Mouse (Mus musculus) 3T3-L1 (cell line): Measurements from ENCODE around the gene Gm3776.
"Not testable (repeated sequence)": the region's sequence is repeated elsewhere in the genome, so short reads cannot be mapped to it uniquely, and the experiment has no call there.

Experiments
- DNase-seq: peaks from one replicate; pipeline ENCODE4 v3.0.0-alpha.2; 2015; ENCODE audit warnings: low read depth, low spot score

Gene Gm3776

DNA sequence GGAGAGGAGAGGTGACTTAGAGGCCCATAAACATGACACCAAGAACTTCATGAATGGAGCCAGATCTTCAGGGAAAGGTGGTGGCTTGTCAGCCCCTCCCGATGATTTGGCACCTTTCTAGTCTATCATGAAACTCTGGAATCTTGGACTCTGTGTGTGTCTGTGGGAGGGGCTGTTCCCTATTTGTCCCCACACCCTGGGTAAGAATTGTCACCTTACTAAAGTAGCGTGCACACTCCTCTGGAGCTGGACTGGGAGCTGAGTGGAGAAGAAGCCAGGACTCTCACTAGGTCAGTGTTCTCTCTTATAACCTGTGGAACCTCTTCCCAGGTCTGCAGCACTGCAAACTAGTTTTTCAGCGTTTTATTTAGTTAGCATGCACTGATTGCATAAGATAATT is at the start of gene Gm3776:
Gm3776 (plus strand) TSS at position 216 of the 400 bp plus-strand sequence.
- DNase-seq, result not testable (repeated sequence)

DNA sequence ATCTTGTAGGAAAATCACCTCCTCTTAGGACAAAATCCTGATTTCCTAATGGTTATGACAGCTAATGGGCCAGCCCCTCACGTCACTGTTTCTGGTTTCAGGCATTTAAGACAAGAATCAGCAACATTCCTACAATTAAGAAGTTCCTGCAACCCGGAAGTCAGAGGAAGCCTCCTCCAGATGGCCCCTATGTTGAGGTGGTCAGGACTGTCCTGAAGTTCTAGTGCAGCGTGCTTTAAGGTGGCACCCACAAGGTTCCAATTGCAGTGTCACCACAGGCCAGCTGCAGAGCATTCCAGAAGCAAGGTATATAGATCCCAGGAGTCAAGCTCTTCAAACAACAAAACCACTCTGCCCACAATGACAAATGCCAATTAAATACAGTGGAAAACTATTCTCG is 48.0 kb upstream of the Gm3776 start:
- DNase-seq, result no peak

DNA sequence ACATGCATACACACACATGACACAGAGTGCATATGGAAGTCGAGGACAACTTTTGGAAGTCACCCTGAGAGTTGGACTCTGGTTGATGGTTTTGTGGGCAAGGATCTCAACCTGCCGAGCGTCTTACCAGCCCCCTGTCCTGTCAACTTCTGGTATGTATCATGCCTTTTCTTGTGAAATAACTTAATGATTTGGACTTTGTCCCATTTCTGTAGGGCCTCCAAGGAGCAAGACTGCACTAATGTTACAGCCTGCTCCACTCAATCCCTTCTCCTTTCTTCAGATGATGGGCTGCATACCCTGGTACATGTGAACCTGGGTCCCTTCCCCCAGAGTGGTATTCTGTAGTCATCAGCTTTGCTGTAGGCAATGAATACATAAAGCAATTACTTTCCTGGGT is 46.9 kb upstream of the Gm3776 start:
- DNase-seq, result no peak

DNA sequence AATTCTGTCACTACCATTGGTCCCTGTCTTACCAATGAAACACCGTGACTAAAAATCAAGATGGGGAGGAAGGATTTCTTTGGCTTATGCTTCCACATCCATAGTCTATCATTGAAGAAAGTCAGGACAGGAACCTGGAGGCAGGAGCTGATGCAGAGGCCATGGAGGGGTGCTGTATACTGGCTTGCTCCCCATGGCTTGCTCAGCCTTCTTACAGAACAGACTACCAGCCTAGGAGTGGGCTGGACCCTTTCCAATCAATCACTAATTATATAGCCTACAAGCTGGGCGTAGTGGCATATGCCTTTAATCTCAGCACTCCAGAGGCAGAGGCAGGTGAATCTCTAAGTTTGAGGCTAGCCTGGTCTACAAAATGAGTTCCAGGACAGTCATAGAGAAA is 46.1 kb upstream of the Gm3776 start:
- no peak for DNase-seq

DNA sequence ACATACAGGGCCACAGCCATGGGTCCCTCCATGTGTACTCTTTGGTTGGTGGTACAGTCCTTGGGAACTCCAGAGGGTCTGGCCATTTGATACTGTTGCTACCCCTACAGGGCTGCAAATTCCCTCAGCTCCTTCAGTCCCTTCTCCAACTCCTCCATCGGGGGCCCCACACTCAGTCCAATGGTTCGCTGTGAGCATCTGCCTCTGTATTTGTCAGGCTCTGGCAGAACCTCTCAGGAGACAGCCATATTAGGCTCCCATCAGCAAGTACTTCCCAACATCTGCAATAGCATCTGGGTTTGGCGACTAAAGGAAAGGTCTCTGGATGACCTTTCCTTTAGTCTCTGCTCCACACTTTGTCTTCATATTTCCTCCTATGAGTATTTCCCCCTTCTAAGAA is 45.4 kb upstream of the Gm3776 start:
- DNase-seq, result no peak

DNA sequence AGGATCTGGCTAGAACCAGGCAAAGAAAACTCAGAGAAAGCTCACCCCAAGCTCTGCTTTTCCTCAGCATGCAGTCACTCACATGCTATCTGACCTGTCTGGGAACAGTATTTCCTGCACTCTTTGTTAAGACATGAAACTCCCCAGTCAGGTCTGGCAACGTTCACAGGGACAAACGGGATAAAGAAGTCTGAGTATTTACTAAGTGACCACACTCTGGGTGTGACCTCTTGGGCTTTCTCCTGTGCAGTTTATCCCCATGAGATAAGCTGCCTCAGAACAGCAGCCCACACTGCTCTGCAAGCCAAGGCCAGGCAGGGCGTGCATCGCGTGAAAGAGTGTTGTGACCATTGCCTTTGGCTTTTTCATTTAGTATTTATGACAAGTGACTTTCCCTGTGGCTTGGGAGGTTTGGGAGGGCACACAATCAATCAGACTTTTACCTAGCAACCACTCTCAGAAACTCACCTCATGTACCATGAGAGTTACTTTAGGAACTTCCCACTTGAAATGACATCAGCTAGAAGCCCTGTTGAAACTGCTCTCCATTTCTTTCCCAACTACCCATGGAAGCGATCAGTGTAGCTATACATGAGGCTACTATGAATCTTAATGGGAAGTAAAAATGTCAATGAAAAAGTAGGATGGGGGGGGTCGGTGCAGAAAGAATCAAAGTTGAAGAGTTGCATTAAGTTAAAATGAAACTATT is 44.4 kb upstream of the Gm3776 start:
- DNase-seq, result peak; percentile 61

DNA sequence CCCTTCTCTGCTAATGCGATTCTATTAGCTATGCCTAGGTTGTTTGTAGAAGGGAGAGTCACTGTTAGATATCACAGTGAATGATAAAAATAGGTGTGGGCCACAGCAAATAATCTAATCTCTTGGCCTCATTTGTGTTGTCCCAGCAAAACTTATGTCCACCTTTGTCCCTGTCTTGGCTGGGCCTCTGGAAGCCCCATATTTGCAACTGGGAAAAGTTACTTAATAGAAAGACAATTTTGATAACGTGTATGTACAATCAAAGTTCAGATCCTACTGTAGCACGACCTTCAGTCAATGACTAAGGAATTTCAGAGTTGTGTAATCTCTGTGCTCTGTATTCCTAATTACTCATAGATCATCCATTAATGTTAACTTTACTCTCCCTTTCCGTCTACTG is 39.9 kb upstream of the Gm3776 start:
- DNase-seq, result no peak

DNA sequence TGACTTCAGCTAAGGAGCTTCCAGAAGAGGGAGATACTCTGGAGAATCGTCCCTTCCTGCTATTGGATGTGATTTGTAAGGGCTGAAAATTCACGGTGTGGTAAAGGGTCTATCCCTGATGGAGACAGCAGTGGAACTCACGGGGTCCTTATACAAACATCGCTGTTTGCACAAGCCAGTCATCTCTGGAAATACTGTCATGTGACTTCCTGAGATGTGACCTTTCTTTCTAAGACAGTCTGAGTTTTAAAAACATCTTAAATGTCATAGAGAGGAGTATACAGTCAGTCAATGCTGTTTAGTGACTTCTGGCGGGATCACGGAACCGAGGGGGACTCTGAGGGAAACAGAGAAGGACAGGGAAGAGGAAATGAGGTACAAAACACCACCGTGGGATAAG is 34.3 kb upstream of the Gm3776 start:
- no peak for DNase-seq

DNA sequence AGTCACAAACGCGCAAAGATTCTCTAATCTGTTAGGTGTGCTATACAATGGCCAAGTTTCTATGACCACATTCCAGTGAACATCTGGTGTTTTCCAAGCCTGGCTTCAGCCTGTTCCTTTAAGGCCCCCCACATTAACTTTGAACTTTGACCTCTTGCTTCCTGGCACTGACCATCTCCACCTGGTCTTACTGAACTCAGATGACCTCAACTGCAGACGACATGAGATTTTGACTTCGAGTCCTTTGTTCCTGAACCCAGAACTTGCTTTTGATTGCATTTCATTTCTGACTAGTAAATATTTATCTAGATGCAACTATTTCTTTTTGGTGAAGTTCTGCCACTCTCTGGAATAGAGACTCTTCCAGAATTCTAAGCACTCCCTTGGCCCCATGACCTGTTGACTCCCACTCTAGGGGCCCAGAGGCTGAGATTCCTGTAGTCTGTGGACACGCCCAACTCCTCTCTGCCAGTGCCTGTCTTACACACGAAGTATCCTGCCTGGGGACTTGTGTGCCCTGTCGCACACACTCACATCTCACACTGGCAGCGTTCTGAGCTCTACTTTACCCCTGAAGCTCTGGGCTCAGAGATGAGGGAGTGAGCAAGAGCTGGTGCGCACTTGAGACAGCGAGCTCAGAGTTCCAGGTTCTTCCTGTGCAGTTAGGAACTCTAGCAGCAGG is 33.6 kb upstream of the Gm3776 start:
- DNase-seq, result no peak

DNA sequence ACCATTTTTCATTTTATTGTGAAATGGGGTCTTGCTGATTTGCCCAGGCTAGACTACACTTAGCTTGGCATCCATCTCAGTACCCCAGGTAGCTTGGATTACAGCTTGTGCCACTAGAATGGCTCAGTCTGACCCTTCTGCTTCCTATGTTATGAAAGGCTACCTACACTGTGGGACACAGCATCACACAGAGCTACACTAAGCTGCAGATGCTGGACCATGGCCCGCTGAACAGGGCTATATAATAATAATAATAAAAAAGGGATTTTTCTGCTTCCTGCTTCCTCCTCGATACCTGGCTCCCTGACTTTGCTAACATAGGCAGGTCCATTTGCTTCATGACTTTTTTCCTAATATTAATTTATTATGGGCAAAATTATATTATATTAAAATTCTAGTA is 32.5 kb upstream of the Gm3776 start:
- DNase-seq, result no peak

DNA sequence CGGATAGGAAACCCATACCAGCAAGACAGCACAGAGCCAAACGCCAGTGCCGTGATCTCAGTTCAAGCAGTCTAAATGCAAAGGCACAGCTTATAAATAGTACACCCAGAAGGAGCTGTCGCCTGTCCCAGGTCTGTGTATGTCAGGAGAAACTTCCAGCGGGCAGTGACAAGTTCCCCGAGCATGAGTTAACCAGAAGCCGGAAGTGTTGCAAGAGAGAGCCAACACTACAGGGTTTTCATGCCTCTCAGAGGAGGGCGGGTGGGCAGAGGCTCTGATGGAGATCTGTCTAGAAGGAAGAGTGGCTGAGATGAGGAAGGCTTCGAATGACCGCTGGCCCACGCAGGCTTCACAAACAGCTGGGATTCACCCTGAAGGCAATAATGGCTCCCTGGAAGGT is 31.6 kb upstream of the Gm3776 start:
- DNase-seq, result no peak

DNA sequence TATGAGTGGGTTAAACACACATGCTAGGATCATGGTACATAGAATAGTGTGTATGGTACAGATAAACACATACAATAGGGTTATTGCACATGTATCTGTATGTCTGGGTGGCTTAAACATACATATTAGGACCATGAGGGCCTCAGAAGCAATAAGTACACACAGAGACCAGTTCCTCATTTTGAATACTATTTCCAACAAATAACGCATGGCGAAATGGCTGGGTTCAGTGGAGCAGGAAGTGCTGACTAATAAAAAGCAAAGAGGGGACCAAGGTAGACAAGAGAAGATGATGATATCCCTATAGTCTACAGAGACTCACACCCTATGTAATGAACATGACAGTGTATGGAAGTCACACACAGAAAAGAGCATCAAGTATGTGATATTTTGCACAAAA is 28.8 kb upstream of the Gm3776 start:
- no peak for DNase-seq

DNA sequence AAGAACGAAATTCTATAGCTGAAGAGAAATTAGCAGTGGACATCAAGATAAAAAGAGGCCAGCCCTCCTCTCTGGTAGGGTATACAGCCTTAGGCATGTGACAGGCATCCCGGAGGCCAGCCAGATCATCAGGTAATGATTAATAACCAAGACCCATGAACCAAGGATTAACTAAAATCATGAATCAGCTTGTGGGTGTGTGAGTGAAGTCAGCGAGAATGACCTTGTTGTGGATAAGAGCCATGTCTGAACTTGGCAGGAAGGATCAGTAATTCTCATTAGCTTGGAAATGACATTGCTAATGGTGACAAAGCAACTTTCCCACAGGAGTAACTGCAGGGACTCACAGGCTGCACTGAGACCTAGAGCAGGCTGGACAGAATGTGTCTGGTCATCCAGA is 27.3 kb upstream of the Gm3776 start:
- not testable (repeated sequence) for DNase-seq

DNA sequence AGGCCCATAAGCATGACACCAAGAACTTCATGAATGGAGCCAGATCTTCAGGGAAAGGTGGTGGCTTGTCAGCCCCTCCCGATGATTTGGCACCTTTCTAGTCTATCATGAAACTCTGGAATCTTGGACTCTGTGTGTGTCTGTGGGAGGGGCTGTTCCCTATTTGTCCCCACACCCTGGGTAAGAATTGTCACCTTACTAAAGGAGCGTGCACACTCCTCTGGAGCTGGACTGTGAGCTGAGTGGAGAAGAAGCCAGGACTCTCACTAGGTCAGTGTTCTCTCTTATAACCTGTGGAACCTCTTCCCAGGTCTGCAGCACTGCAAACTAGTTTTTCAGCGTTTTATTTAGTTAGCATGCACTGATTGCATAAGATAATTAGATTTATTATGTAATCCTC is 26.5 kb upstream of the Gm3776 start, which contains the start of gene Gsta1:
Gsta1 (plus strand) TSS at position 196 of the 400 bp plus-strand sequence.
- DNase-seq, result not testable (repeated sequence)

DNA sequence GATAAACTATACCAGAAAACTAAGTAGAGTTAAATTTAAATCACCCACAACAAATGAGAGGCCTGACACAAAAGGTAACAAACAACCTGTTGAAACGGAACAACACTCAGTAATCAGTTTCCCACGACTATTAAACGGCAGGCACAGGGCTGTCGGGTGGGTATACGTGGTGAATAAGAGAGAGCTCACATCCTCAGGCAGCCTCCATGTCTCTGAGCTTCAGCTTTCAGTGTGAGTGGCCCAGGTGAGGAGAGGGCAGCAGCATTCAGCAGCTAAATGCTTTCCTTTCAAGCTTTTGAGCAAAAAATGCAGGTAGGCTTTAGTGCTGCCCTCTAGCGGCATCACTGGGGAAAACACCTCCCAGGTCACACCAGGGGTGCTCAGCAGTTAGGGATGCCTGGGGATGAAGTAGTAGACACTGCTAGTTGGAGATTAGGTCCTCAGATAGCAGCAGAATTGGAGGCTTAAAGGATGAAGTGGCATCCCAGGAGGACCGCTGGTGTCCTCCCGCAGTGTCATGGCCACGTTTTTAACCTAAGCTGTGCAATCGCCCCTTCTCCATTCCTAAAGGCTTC is 23.7 kb upstream of the Gm3776 start:
- not testable (repeated sequence) for DNase-seq

DNA sequence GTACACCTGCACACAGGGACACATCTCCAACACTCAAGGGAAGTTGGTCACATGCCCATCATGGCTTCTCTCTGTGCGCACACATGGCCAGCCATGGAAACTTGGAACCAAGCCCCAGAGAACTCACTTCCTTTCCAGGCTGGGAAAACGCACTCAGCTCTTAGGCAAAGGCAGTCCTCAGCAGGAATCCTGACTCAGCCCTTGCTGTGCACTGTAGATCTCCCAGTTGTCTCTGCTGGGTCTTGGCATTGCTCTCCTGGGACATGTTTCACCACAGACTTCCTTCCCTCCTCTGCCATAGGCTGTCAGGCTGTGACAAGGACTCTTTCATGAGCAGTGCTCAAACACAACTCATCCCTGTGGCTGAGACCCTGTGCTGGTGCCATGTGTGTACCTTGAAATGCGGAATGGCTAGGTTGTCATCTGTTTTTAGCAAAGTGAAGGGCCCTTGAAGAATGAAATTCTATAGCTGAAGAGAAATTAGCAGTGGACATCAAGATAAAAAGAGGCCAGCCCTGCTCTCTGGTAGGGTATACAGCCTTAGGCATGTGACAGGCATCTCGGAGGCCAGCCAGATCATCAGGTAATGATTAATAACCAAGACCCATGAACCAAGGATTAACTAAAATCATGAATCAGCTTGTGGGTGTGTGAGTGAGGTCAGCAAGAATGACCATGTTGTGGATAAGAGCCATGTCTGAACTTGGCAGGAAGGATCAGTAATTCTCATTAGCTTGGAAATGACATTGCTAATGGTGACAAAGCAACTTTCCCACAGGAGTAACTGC is 1.1 kb upstream of the Gm3776 start:
- DNase-seq, result peak; percentile 93

DNA sequence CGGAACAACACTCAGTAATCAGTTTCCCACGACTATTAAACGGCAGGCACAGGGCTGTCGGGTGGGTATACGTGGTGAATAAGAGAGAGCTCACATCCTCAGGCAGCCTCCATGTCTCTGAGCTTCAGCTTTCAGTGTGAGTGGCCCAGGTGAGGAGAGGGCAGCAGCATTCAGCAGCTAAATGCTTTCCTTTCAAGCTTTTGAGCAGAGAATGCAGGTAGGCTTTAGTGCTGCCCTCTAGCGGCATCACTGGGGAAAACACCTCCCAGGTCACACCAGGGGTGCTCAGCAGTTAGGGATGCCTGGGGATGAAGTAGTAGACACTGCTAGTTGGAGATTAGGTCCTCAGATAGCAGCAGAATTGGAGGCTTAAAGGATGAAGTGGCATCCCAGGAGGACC is 2.8 kb downstream of the Gm3776 start:
- DNase-seq, result not testable (repeated sequence)

DNA sequence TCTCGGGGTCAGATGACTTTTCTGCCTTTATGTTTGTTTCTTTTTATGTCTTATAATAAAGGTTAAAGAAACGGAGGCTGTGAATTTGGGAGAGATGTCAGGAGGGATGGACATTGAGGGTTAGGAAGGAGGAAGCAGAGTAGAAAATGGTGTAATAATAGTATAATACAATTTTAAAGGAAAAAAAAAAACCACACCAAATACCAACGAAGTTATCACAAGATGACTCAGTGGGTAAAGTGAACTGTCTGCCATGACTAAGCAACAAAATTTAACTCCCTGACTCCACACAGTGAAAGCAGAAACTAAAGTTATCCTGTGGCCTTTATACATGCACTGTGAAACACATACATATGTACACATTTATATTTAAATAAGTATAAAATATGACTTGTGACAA is 14.0 kb downstream of the Gm3776 start:
- peak; percentile 38 for DNase-seq

DNA sequence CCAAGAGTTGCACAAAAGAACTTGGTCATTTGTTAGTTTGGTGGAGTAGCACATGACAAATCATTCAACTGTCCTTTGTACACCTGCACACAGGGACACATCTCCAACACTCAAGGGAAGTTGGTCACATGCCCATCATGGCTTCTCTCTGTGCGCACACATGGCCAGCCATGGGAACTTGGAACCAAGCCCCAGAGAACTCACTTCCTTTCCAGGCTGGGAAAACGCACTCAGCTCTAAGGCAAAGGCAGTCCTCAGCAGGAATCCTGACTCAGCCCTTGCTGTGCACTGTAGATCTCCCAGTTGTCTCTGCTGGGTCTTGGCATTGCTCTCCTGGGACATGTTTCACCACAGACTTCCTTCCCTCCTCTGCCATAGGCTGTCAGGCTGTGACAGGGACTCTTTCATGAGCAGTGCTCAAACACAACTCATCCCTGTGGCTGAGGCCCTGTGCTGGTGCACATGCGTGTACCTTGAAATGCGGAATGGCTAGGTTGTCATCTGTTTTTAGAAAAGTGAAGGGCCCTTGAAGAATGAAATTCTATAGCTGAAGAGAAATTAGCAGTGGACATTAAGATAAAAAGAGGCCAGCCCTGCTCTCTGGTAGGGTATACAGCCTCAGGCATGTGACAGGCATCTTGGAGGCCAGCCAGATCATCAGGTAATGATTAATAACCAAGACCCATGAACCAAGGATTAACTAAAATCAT is 25.2 kb downstream of the Gm3776 start:
- peak; percentile 93 for DNase-seq

DNA sequence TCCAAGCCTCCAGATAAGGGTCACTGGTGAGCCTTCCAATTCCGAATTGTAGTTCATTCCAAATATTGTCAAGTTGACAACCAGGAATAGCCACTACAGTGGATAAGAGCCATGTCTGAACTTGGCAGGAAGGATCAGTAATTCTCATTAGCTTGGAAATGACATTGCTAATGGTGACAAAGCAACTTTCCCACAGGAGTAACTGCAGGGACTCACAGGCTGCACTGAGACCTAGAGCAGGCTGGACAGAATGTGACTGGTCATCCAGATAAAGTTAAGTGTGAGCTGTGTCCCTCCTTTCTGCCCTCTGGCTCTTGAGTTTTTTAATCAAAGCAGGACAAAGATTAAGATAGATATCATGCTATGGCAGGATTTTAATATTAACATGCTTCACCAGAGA is 32.1 kb downstream of the Gm3776 start:
- DNase-seq, result not testable (repeated sequence)

DNA sequence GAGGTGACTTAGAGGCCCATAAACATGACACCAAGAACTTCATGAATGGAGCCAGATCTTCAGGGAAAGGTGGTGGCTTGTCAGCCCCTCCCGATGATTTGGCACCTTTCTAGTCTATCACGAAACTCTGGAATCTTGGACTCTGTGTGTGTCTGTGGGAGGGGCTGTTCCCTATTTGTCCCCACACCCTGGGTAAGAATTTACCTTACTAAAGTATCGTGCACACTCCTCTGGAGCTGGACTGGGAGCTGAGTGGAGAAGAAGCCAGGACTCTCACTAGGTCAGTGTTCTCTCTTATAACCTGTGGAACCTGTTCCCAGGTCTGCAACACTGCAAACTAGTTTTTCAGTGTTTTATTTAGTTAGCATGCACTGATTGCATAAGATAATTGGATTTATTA is 32.8 kb downstream of the Gm3776 start, which contains the start of gene Gm10639:
Gm10639 (plus strand) TSS at position 201 of the 400 bp plus-strand sequence.
- not testable (repeated sequence) for DNase-seq
